Comparison of ENCODE assay signal across 8 mouse cellular contexts in genomic region chr4:138859728-138860127, GRCm38 (mm10). TPM values are rescaled to one million over a fixed set of nuclear protein-coding genes. Genes with fewer than 3 reads are reported as not detected.
DNase-seq lines count a peak whose midpoint lies in the region; ATAC-seq and TF ChIP-seq lines count a peak whose summit lies in the region.

No protein-coding gene starts in this region.

- no peaks in the 10 kb centered on the region for H3K36me3 ChIP-seq in ES-E14 (ENCODE audit: control insufficient read depth, insufficient read depth, low read length, poor library complexity, severe bottlenecking)
- no peaks in the 10 kb centered on the region for H3K36me3 ChIP-seq in embryonic facial prominence, embryonic 15.5 days
- no peaks in the 10 kb centered on the region for H3K36me3 ChIP-seq in lung, embryonic 14.5 days (ENCODE audit: insufficient read depth)

- H3K4me2 ChIP-seq in embryonic facial prominence, embryonic 15.5 days (replicated peaks), result peak overlapping the region; percentile 34
- peak overlapping the region; percentile 51 for H3K4me2 ChIP-seq in lung, embryonic 14.5 days

- intact Hi-C loops in heart, postnatal 14 days (cut with DNase I), result no loop called here

- in situ Hi-C loops in ES-E14 (cut with MboI; ENCODE audit: low sequenced_read_pairs in 2 of 2, unreplicated experiment in 2 of 2), result loop anchor here in 1 of 2 experiments (10.0 kb wide), 2 partner anchors 115 to 415 kb away; no protein-coding TSS in a partner anchor

- no peak for TF ChIP-seq POLR2A in bone marrow, adult 2 months (IDR thresholded peaks at IDR 0.05; ENCODE audit: borderline replicate concordance, control insufficient read depth, low read depth, low read length)

- peaks cover 0 to 20% of the 10 kb centered on the region in 2 experiments; a peak in 2 of 4 replicates for H3K4me1 ChIP-seq in ES-E14 (ENCODE audit: control insufficient read depth in 2 of 2, insufficient read depth in 2 of 2, low read length in 2 of 2, poor library complexity in 1 of 2)
- H3K4me1 ChIP-seq in bone marrow, adult 2 months (ENCODE audit: control insufficient read depth, insufficient read depth, low read length), result no peaks in the 10 kb centered on the region
- no peaks in the 10 kb centered on the region for H3K4me1 ChIP-seq in embryonic facial prominence, embryonic 15.5 days
- no peaks in the 10 kb centered on the region for H3K4me1 ChIP-seq in lung, embryonic 14.5 days (ENCODE audit: insufficient read depth)

- H3K9me3 ChIP-seq in ES-E14 (ENCODE audit: control insufficient read depth, insufficient read depth, low read depth, low read length), result no peaks in the 10 kb centered on the region
- H3K9me3 ChIP-seq in embryonic facial prominence, embryonic 15.5 days (replicated peaks), result no peaks in the 10 kb centered on the region
- H3K9me3 ChIP-seq in lung, embryonic 14.5 days (ENCODE audit: low read depth, low read length), result no peaks in the 10 kb centered on the region

- peak; percentile 86 for DNase-seq in ES-E14 (ENCODE audit: low read depth, low spot score)
- peak; percentile 60 to 82 for DNase-seq in heart, postnatal 14 days
- peak; percentile 93 to 94 for DNase-seq in kidney, postnatal 4 days
- peak; percentile 85 for DNase-seq in lung, embryonic 14.5 days
- peak; percentile 51 for DNase-seq in retina, adult 2 months (ENCODE audit: low read depth, low spot score)
- DNase-seq in adipocyte (ENCODE audit: low spot score), result no peak

- WGBS in bone marrow, adult 2 months, result 11% methylated on average over 13 of the region's 13 CpGs
- WGBS in embryonic facial prominence, embryonic 15.5 days, result 4% methylated on average over 13 of the region's 13 CpGs
- WGBS in lung, embryonic 14.5 days, result 5% methylated on average over 13 of the region's 13 CpGs

- peak; percentile 37; the same call in 1 of the 2 replicates for TF ChIP-seq CTCF in bone marrow, adult 2 months (IDR thresholded peaks at IDR 0.05; ENCODE audit: control insufficient read depth, insufficient read depth, low read length)
- peak; percentile 83 for TF ChIP-seq CTCF in lung, embryonic 14.5 days (IDR thresholded peaks at IDR 0.05; ENCODE audit: low read depth)

- H3K9ac ChIP-seq in ES-E14 (ENCODE audit: insufficient read depth, low read depth, low read length, poor library complexity, severe bottlenecking), result peak overlapping the region; percentile 54; the same call in 1 of the 2 replicates
- H3K9ac ChIP-seq in embryonic facial prominence, embryonic 15.5 days, result no peak overlapping the region
- no peak overlapping the region for H3K9ac ChIP-seq in lung, embryonic 14.5 days

- peak overlapping the region; percentile 55 to 72 for H3K4me3 ChIP-seq in ES-E14 (ENCODE audit: insufficient read depth in 1 of 2, low read depth in 1 of 2, low read length in 2 of 2, poor library complexity in 1 of 2, severe bottlenecking in 1 of 2)
- no peak overlapping the region for H3K4me3 ChIP-seq in bone marrow, adult 2 months (replicated peaks; ENCODE audit: control insufficient read depth, low read depth, low read length)
- H3K4me3 ChIP-seq in embryonic facial prominence, embryonic 15.5 days (replicated peaks), result 0 out of 2 replicates have a peak overlapping the region, but pooled peaks have one; percentile 17
- no peak overlapping the region for H3K4me3 ChIP-seq in lung, embryonic 14.5 days (ENCODE audit: low read depth, low read length)

- H3K27ac ChIP-seq in ES-E14 (ENCODE audit: insufficient read depth, low read depth, low read length, poor library complexity, severe bottlenecking), result no peak overlapping the region
- no peak overlapping the region for H3K27ac ChIP-seq in bone marrow, adult 2 months (ENCODE audit: control insufficient read depth, insufficient read depth, low read depth, low read length, poor library complexity)
- H3K27ac ChIP-seq in embryonic facial prominence, embryonic 15.5 days (replicated peaks), result no peak overlapping the region
- no peak overlapping the region for H3K27ac ChIP-seq in lung, embryonic 14.5 days (ENCODE audit: low read depth)

- no peaks in the 10 kb centered on the region; the same call in 1 of the 2 replicates for H3K27me3 ChIP-seq in embryonic facial prominence, embryonic 15.5 days
- no peaks in the 10 kb centered on the region for H3K27me3 ChIP-seq in lung, embryonic 14.5 days (ENCODE audit: insufficient read depth, low read length)

- ATAC-seq in embryonic facial prominence, embryonic 15.5 days (ENCODE audit: insufficient number of reproducible peaks, low FRiP score, low TSS enrichment, low read depth), result no peak
- peak; percentile 83 for ATAC-seq in lung, embryonic 14.5 days (ENCODE audit: insufficient read depth)

TF ChIP-seq in ES-E14, 5 proteins besides CTCF, POLR2A, EP300 and RAD21:
- TF ChIP-seq HCFC1 (IDR thresholded peaks at IDR 0.05; ENCODE audit: borderline replicate concordance, insufficient read depth, low read length) (no peak), ZNF384 (IDR thresholded peaks at IDR 0.05; ENCODE audit: low read depth, low read length) (no peak), CHD2 (IDR thresholded peaks at IDR 0.05; ENCODE audit: low read depth, low read length) (no peak), MAFK (IDR thresholded peaks at IDR 0.05; ENCODE audit: insufficient read depth, low read depth, low read length) (no peak), ZC3H11A (IDR thresholded peaks at IDR 0.05; ENCODE audit: borderline replicate concordance, low read depth, low read length) (0 out of 2 replicates have a peak, but pooled peaks have one; percentile 5)

RNA-seq across cellular contexts. Expression of gene Pla2g5, which starts 3.6 kb away (rescaled TPM):
- total RNA-seq in ES-E14 (2012; rRNA removed), result 3.7 and 7.4 TPM in 2 replicates
- not detected in 2 replicates for polyA plus RNA-seq in bone marrow, adult 2 months (2011; ENCODE audit: insufficient read depth, insufficient read length, low replicate concordance, missing spikeins)
- 3.0 and 3.5 TPM in 2 replicates for polyA plus RNA-seq in embryonic facial prominence, embryonic 15.5 days (2015; fragmentation: Nextera tagmentation; extraction: Ambion mirVana)
- total RNA-seq in heart, postnatal 14 days (2021), result 10 to 100 TPM; 22.4 to 30.4 TPM
- 0.46 and 0.61 TPM in 2 replicates for polyA plus RNA-seq in lung, embryonic 14.5 days (2014; fragmentation: Nextera tagmentation; extraction: Ambion mirVana)

RNA-seq across cellular contexts. Expression of gene Gm13030, which starts 14.0 kb away (rescaled TPM):
- total RNA-seq in ES-E14 (2012; rRNA removed), result not detected in 2 replicates
- polyA plus RNA-seq in bone marrow, adult 2 months (2011; ENCODE audit: insufficient read depth, insufficient read length, low replicate concordance, missing spikeins), result not detected in 2 replicates
- polyA plus RNA-seq in embryonic facial prominence, embryonic 15.5 days (2015; fragmentation: Nextera tagmentation; extraction: Ambion mirVana), result not detected in 2 replicates
- not detected for total RNA-seq in heart, postnatal 14 days (2021)
- not detected in 2 replicates for polyA plus RNA-seq in lung, embryonic 14.5 days (2014; fragmentation: Nextera tagmentation; extraction: Ambion mirVana)

RNA-seq across cellular contexts. Expression of gene Pla2g2e, which starts 18.0 kb away (rescaled TPM):
- total RNA-seq in ES-E14 (2012; rRNA removed), result 0.36 and 2.0 TPM in 2 replicates
- not detected in 2 replicates for polyA plus RNA-seq in bone marrow, adult 2 months (2011; ENCODE audit: insufficient read depth, insufficient read length, low replicate concordance, missing spikeins)
- polyA plus RNA-seq in embryonic facial prominence, embryonic 15.5 days (2015; fragmentation: Nextera tagmentation; extraction: Ambion mirVana), result 0.96 and 1.1 TPM in 2 replicates
- 1 to 10 TPM; 1.4 TPM for total RNA-seq in heart, postnatal 14 days (2021)
- not detected in 2 replicates for polyA plus RNA-seq in lung, embryonic 14.5 days (2014; fragmentation: Nextera tagmentation; extraction: Ambion mirVana)

RNA-seq across cellular contexts. Expression of gene Otud3, which starts 54.0 kb away (rescaled TPM):
- 12.7 and 13.5 TPM in 2 replicates for total RNA-seq in ES-E14 (2012; rRNA removed)
- 2.9 and 6.3 TPM in 2 replicates for polyA plus RNA-seq in bone marrow, adult 2 months (2011; ENCODE audit: insufficient read depth, insufficient read length, low replicate concordance, missing spikeins)
- polyA plus RNA-seq in embryonic facial prominence, embryonic 15.5 days (2015; fragmentation: Nextera tagmentation; extraction: Ambion mirVana), result 4.0 and 4.1 TPM in 2 replicates
- total RNA-seq in heart, postnatal 14 days (2021), result 10 to 100 TPM in 1 of 2 experiments, 1 to 10 TPM in 1; 9.4 to 10.0 TPM
- polyA plus RNA-seq in lung, embryonic 14.5 days (2014; fragmentation: Nextera tagmentation; extraction: Ambion mirVana), result 3.0 and 3.2 TPM in 2 replicates

Comparison
In these comparisons a context has a peak if more than half of its experiments do, and no peak if none do; other contexts are left out.
1. H3K4me3 ChIP-seq: peak in ES-E14 (2 of 2) and embryonic facial prominence, embryonic 15.5 days (single experiment); none in bone marrow, adult 2 months (single experiment) and lung, embryonic 14.5 days (single experiment).